Mouse (Mus musculus) neural tube, embryonic 11.5 days (tissue): ENCODE measurements at regions not wholly inside any gene's neighbourhood (a gene's known extent, or its start where the extent isn't known, plus 50 kb on each side); places are given as distances from the start of the nearest gene placed in this dataset.

Experiments used
- ATAC-seq: fragments of 200-750 bp; cut with Nextera tagmentation; 2 replicates; pipeline ENCODE4 v1.8.0; 2017; ENCODE audit warnings: moderate number of reproducible peaks, mild to moderate bottlenecking, moderate TSS enrichment, moderate library complexity; ENCODE audit not compliant: insufficient read depth, low FRiP score, low TSS enrichment
- DNase-seq: peaks from one replicate; pipeline ENCODE4 v3.0.0-alpha.2; 2015; ENCODE audit warnings: low spot score
- H3K27ac ChIP-seq: fragments of 300-500 bp; sonication (generic); 2 replicates; pipeline ENCODE4 v1.5.1; 2014; ENCODE audit warnings: low read depth, mild to moderate bottlenecking, low read length
- H3K27me3 ChIP-seq: fragments of 300-500 bp; sonication (generic); 2 replicates; pipeline ENCODE4 v1.6.1; 2014; ENCODE audit warnings: mild to moderate bottlenecking, low read length, mixed read lengths; ENCODE audit not compliant: control insufficient read depth, insufficient read depth
- H3K36me3 ChIP-seq: fragments of 300-500 bp; sonication (generic); 2 replicates; pipeline ENCODE4 v1.6.1; 2014; ENCODE audit warnings: mild to moderate bottlenecking, low read length, moderate library complexity, mixed read lengths; ENCODE audit not compliant: control insufficient read depth, insufficient read depth
- H3K4me1 ChIP-seq: fragments of 300-500 bp; sonication (generic); 2 replicates; pipeline ENCODE4 v1.6.1; 2014; ENCODE audit warnings: low read length, mixed read lengths; ENCODE audit not compliant: control insufficient read depth, insufficient read depth
- H3K4me2 ChIP-seq: fragments of 300-500 bp; sonication (generic); 2 replicates; pipeline ENCODE4 v1.6.1; 2014; ENCODE audit warnings: low read depth, mild to moderate bottlenecking, moderate library complexity
- H3K4me3 ChIP-seq: fragments of 300-500 bp; sonication (generic); 2 replicates; pipeline ENCODE4 v1.5.1; 2014; ENCODE audit warnings: low read depth, low read length
- H3K9ac ChIP-seq: fragments of 300-500 bp; sonication (generic); 2 replicates; pipeline ENCODE4 v1.6.1; 2014; ENCODE audit warnings: mild to moderate bottlenecking, low read length
- H3K9me3 ChIP-seq: fragments of 300-500 bp; sonication (generic); 2 replicates; pipeline ENCODE4 v1.6.1; 2016; ENCODE audit warnings: low read length; ENCODE audit not compliant: control insufficient read depth
- WGBS: fragments of 180-500 bp; shearing (Covaris S2); extraction: QIAGEN DNeasy Blood & Tissue Kit; methylation state at CpG from one replicate; pipeline ENCODE4 v1.1.7; 2014; 5-methylcytosine and 5-hydroxymethylcytosine counted together

- H3K4me3 ChIP-seq: no peak overlapping the region
- DNase-seq (no peak), ATAC-seq (no peak; the same call in 1 of the 2 replicates)
- no peaks in the 10 kb centered on the region for H3K36me3 ChIP-seq
- H3K4me2 ChIP-seq: no peak overlapping the region
- H3K4me1 ChIP-seq: no peaks in the 10 kb centered on the region
- H3K27me3 ChIP-seq: no peaks in the 10 kb centered on the region
- H3K9me3 ChIP-seq: no peaks in the 10 kb centered on the region
- 20% methylated on average over 10 of the region's 10 CpGs for WGBS
- H3K27ac ChIP-seq: no peak overlapping the region
- no peak overlapping the region for H3K9ac ChIP-seq
These were observed 111.1 kb upstream of the Vgll2 start for GRCm38 (mm10) chr10:51911066-51911691.

- WGBS: 37% methylated on average over 1 of the region's 1 CpGs
- H3K4me2 ChIP-seq: no peak overlapping the region
These were observed 110.2 kb upstream of the Vgll2 start for GRCm38 (mm10) chr10:51912096-51912495.

GRCm38 (mm10) chr10:51926644-51927043 is 95.7 kb upstream of the Vgll2 start:
- Histone ChIP-seq H3K4me2 (no peak overlapping the region), H3K4me1 (no peaks in the 10 kb centered on the region), H3K9me3 (no peaks in the 10 kb centered on the region), H3K9ac (no peak overlapping the region), H3K4me3 (no peak overlapping the region), H3K27ac (no peak overlapping the region), H3K36me3 (no peaks in the 10 kb centered on the region), H3K27me3 (no peaks in the 10 kb centered on the region)
- DNase-seq: no peak
- 83% methylated on average over 2 of the region's 2 CpGs for WGBS
- ATAC-seq: no peak

More at GRCm38 (mm10) chr10:51912096-51912495, 110.2 kb upstream of the Vgll2 start:
- H3K9me3 ChIP-seq: no peaks in the 10 kb centered on the region
- no peak overlapping the region for H3K4me3 ChIP-seq
- no peak overlapping the region for H3K9ac ChIP-seq
- H3K36me3 ChIP-seq: no peaks in the 10 kb centered on the region
- no peak for DNase-seq
- ATAC-seq: no peak
- no peak overlapping the region for H3K27ac ChIP-seq
- H3K4me1 ChIP-seq: no peaks in the 10 kb centered on the region
- no peaks in the 10 kb centered on the region for H3K27me3 ChIP-seq

GRCm38 (mm10) chr10:51929341-51929740 is 93.0 kb upstream of the Vgll2 start:
- ATAC-seq (no peak), DNase-seq (no peak)
- Histone ChIP-seq H3K4me3 (no peak overlapping the region), H3K9ac (no peak overlapping the region), H3K4me1 (no peaks in the 10 kb centered on the region), H3K27me3 (no peaks in the 10 kb centered on the region), H3K4me2 (no peak overlapping the region), H3K27ac (no peak overlapping the region), H3K36me3 (no peaks in the 10 kb centered on the region), H3K9me3 (no peaks in the 10 kb centered on the region)
- WGBS: 68% methylated on average over 6 of the region's 6 CpGs

GRCm38 (mm10) chr10:51930266-51930665 is 92.0 kb upstream of the Vgll2 start:
- Histone ChIP-seq H3K27me3 (no peaks in the 10 kb centered on the region), H3K9ac (no peak overlapping the region), H3K27ac (no peak overlapping the region), H3K4me3 (no peak overlapping the region), H3K9me3 (no peaks in the 10 kb centered on the region), H3K4me1 (no peaks in the 10 kb centered on the region), H3K36me3 (no peaks in the 10 kb centered on the region), H3K4me2 (no peak overlapping the region)
- ATAC-seq (no peak), DNase-seq (no peak)
- 54% methylated on average over 2 of the region's 2 CpGs for WGBS

GRCm38 (mm10) chr10:51930696-51931095 is 91.6 kb upstream of the Vgll2 start:
- Histone ChIP-seq H3K27ac (no peak overlapping the region), H3K27me3 (no peaks in the 10 kb centered on the region), H3K4me3 (no peak overlapping the region), H3K36me3 (no peaks in the 10 kb centered on the region), H3K4me1 (no peaks in the 10 kb centered on the region), H3K9ac (no peak overlapping the region), H3K4me2 (no peak overlapping the region), H3K9me3 (no peaks in the 10 kb centered on the region)
- WGBS: 82% methylated on average over 1 of the region's 1 CpGs
- ATAC-seq: no peak
- DNase-seq: no peak

GRCm38 (mm10) chr10:51935482-51935881 is 86.8 kb upstream of the Vgll2 start:
- DNase-seq (no peak), ATAC-seq (no peak)
- no peak overlapping the region for H3K27ac ChIP-seq
- H3K4me3 ChIP-seq: no peak overlapping the region
- no peaks in the 10 kb centered on the region for H3K36me3 ChIP-seq
- H3K4me1 ChIP-seq: no peaks in the 10 kb centered on the region
- 77% methylated on average over 3 of the region's 3 CpGs for WGBS
- no peak overlapping the region for H3K9ac ChIP-seq
- no peak overlapping the region for H3K4me2 ChIP-seq
- no peaks in the 10 kb centered on the region for H3K9me3 ChIP-seq
- no peaks in the 10 kb centered on the region for H3K27me3 ChIP-seq

GRCm38 (mm10) chr10:51941192-51941591 is 81.1 kb upstream of the Vgll2 start:
- WGBS: 84% methylated on average over 2 of the region's 2 CpGs
- no peak overlapping the region for H3K27ac ChIP-seq
- H3K9me3 ChIP-seq: no peaks in the 10 kb centered on the region
- no peaks in the 10 kb centered on the region for H3K4me1 ChIP-seq
- ATAC-seq (no peak), DNase-seq (no peak)
- H3K4me3 ChIP-seq: no peak overlapping the region
- H3K9ac ChIP-seq: no peak overlapping the region
- no peak overlapping the region for H3K4me2 ChIP-seq
- H3K36me3 ChIP-seq: no peaks in the 10 kb centered on the region
- H3K27me3 ChIP-seq: no peaks in the 10 kb centered on the region

- ATAC-seq (no peak), DNase-seq (no peak)
- Histone ChIP-seq H3K4me1 (no peaks in the 10 kb centered on the region), H3K4me3 (no peak overlapping the region), H3K36me3 (no peaks in the 10 kb centered on the region), H3K27ac (no peak overlapping the region), H3K9ac (no peak overlapping the region), H3K27me3 (no peaks in the 10 kb centered on the region), H3K9me3 (no peaks in the 10 kb centered on the region), H3K4me2 (no peak overlapping the region)
- 29% methylated on average over 4 of the region's 4 CpGs for WGBS
These were observed 76.6 kb upstream of the Vgll2 start for GRCm38 (mm10) chr10:51945701-51946100.
